Mouse (Mus musculus) ES-Bruce4 (cell line): ENCODE measurements at regions not wholly inside any gene's neighbourhood (a gene's known extent, or its start where the extent isn't known, plus 50 kb on each side); places are given as distances from the start of the nearest gene placed in this dataset.

ENCODE experiments used
- CTCF ChIP-seq: IDR thresholded peaks from one replicate; pipeline ENCODE4 v1.8.1; 2011; ENCODE audit warnings: low read depth, low read length
- POLR2A ChIP-seq: IDR thresholded peaks from one replicate; pipeline ENCODE4 v1.8.1; 2011; ENCODE audit warnings: low read length; ENCODE audit not compliant: insufficient read depth

DNA sequence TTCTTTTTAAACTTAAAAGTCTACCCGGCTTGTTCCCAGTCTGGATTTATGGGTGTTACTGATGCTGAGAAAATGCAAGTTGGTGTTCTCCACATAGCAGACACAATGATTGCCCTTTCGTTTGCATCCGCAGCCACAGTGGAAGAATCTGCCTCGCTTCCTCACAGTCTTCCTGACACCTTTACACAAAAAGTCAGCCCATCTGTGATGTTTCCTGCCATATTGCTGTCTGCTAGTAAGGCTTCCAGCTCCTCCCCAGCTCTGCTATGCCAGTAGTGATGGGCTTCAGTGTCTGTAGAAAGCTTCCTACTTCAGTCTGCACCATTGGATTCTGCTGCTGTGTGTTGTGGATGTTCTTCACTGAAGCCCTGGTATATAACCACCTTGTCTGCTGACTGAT, 441.8 kb upstream of the Cwc22 start:
- TF ChIP-seq CTCF (no peak), POLR2A (no peak)
